Mouse (Mus musculus) intestine, embryonic 14.5 days (tissue): ENCODE measurements around the gene Sgms1. TPM values are rescaled to one million over a fixed set of nuclear protein-coding genes. Genes with fewer than 3 reads are reported as not detected.

Experiments
- ATAC-seq: fragments of 200-750 bp; cut with Nextera tagmentation; replicated peaks from 2 replicates; pipeline ENCODE4 v1.8.0; 2017; ENCODE audit warnings: low read depth, moderate number of reproducible peaks, moderate TSS enrichment, moderate library complexity; ENCODE audit not compliant: low FRiP score, low TSS enrichment
- DNase-seq: peaks from one replicate; pipeline ENCODE4 v3.0.0-alpha.2; 2018; ENCODE audit warnings: low spot score
- H3K27ac ChIP-seq: fragments of 300-500 bp; sonication (generic); 2 replicates; pipeline ENCODE4 v1.5.1; 2014; ENCODE audit warnings: low read depth, mild to moderate bottlenecking, control low read depth
- H3K27me3 ChIP-seq: fragments of 300-500 bp; sonication (generic); replicated peaks from 2 replicates; pipeline ENCODE4 v1.6.1; 2014; ENCODE audit warnings: low read length, control low read depth; ENCODE audit not compliant: control insufficient read depth, insufficient read depth
- H3K36me3 ChIP-seq: fragments of 300-500 bp; sonication (generic); 2 replicates; pipeline ENCODE4 v1.6.1; 2014; ENCODE audit warnings: low read length, control low read depth; ENCODE audit not compliant: control insufficient read depth, insufficient read depth
- H3K4me1 ChIP-seq: fragments of 300-500 bp; sonication (generic); replicated peaks from 2 replicates; pipeline ENCODE4 v1.6.1; 2014; ENCODE audit warnings: low read length, control low read depth, mixed read lengths; ENCODE audit not compliant: control insufficient read depth, insufficient read depth
- H3K4me2 ChIP-seq: fragments of 300-500 bp; sonication (generic); 2 replicates; pipeline ENCODE4 v1.6.1; 2014; ENCODE audit warnings: low read length
- H3K4me3 ChIP-seq: fragments of 300-500 bp; sonication (generic); 2 replicates; pipeline ENCODE4 v1.5.1; 2014; ENCODE audit warnings: low read depth, low read length, control low read depth, mixed read lengths
- H3K9ac ChIP-seq: fragments of 300-500 bp; sonication (generic); 2 replicates; pipeline ENCODE4 v1.6.1; 2014; ENCODE audit warnings: mild to moderate bottlenecking, low read length
- H3K9me3 ChIP-seq: fragments of 300-500 bp; sonication (generic); 2 replicates; pipeline ENCODE4 v1.6.1; 2016; ENCODE audit warnings: low read length, control low read depth; ENCODE audit not compliant: control insufficient read depth
- whole genome bisulfite sequencing: fragments of 180-500 bp; shearing (Covaris S2); extraction: QIAGEN DNeasy Blood & Tissue Kit; methylation state at CpG from one replicate; pipeline ENCODE4 v1.1.7; 2014; 5-methylcytosine and 5-hydroxymethylcytosine counted together
- polyA plus RNA-seq: library from polyadenylated mRNA; unstranded; fragments of >200 nt; fragmentation: Nextera tagmentation; extraction: Ambion mirVana; gene quantifications from 2 replicates; pipeline ENCODE4 v1.2.1, GENCODE M21; 2014

The Sgms1 gene
- polyA plus RNA-seq, 1 experiment from 2014 or later: 37.5 TPM

DNA sequence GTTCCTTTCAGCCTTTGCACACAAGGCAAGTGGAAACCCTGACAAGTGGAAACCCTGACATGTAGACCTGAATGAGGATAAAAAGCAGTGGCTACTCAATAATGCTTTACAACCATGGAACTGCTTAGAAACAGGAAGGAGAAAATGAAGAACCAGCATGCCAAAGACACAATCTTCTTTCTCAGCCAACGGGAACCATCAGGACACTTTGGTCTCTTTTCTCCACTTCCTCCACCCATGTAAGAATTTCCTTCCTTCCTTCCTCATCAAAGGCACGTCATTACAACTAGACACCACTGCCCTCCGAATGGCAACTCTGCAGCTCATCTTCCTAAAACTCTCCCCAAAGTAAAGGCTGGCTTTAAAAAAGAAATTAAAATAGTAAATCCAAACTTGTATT lies 59.3 kb downstream of the Sgms1 start:
- 74% methylated on average over 3 of the region's 3 CpGs for WGBS
- no peak overlapping the region for H3K9ac ChIP-seq
- no peaks in the 10 kb centered on the region for H3K9me3 ChIP-seq
- no peaks in the 10 kb centered on the region for H3K36me3 ChIP-seq
- no peak overlapping the region for H3K4me2 ChIP-seq
- H3K27me3 ChIP-seq: no peaks in the 10 kb centered on the region
- peaks cover 6% of the 10 kb centered on the region; the same call in 1 of the 2 replicates for H3K4me1 ChIP-seq
- no peak overlapping the region for H3K4me3 ChIP-seq
- no peak overlapping the region for H3K27ac ChIP-seq
- DNase-seq (no peak), ATAC-seq (no peak)

DNA sequence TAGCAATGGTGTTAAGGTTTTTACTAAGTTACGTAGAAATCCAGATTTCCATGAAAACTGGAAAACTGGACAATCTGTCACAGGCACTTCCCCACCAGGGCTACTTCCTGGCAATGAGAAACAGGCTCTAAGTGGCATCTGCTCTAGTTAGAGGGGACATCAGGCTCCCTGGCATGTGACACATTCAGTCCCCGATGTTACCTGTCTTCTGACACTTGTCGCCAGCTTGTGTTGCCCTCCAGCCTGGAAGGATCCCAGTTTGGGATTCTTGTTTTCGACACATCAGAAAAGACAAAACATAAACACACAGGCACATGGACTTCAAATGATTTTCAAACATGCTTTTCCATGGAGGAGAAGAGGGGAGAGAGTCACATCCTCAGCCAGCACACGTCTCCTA lies 60.0 kb downstream of the Sgms1 start:
- no peak overlapping the region for H3K4me2 ChIP-seq
- H3K36me3 ChIP-seq: no peaks in the 10 kb centered on the region

DNA sequence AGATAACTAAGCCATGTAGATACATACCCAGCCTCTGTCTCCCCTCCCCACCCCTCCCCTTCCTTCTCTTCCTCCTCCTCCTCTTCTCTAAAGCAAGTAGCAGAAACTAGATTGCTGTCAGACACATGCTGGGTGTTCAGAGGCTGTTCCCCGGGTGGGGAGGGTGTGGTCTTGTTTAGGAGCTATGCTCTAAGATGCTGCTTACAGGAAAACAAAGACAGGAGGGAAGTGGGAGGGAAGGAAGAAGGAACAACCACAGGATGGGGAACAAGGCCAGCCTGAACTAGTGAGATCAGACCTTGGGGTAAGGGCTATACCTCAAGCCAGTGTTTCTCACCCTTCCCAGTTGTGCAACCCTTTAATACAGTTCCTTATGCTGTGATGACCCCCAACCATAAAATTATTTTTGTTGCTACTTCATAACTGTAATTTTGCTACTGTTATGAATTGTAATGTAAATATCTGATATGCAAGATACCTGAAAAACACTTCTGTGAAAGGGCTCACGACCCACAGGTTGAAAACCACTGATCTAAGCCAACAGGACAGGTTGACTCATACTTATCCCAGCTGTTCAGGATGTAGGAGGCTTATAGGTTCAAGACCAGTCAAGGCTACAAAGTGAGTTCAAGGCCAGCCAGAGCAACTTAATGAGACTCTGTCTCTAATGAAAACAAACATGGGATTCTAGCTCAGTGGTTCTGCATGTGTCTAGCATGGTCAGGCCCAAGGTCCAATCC lies 61.3 kb downstream of the Sgms1 start:
- no peak for ATAC-seq
- Histone ChIP-seq H3K36me3 (no peaks in the 10 kb centered on the region), H3K9me3 (no peaks in the 10 kb centered on the region), H3K27ac (no peak overlapping the region), H3K9ac (no peak overlapping the region), H3K27me3 (no peaks in the 10 kb centered on the region), H3K4me2 (no peak overlapping the region), H3K4me1 (peaks cover 6% of the 10 kb centered on the region; the same call in 1 of the 2 replicates), H3K4me3 (no peak overlapping the region)
- no peak for DNase-seq
- WGBS: 47% methylated on average over 2 of the region's 2 CpGs

More for the DNA sequence above, 60.0 kb downstream of the Sgms1 start:
- no peak overlapping the region for H3K4me3 ChIP-seq
- no peak overlapping the region for H3K9ac ChIP-seq
- 87% methylated on average over 5 of the region's 5 CpGs for WGBS
- ATAC-seq: no peak
- peaks cover 6% of the 10 kb centered on the region; the same call in 1 of the 2 replicates for H3K4me1 ChIP-seq
- no peaks in the 10 kb centered on the region for H3K27me3 ChIP-seq
- no peaks in the 10 kb centered on the region for H3K9me3 ChIP-seq
- no peak overlapping the region for H3K27ac ChIP-seq
- no peak for DNase-seq

DNA sequence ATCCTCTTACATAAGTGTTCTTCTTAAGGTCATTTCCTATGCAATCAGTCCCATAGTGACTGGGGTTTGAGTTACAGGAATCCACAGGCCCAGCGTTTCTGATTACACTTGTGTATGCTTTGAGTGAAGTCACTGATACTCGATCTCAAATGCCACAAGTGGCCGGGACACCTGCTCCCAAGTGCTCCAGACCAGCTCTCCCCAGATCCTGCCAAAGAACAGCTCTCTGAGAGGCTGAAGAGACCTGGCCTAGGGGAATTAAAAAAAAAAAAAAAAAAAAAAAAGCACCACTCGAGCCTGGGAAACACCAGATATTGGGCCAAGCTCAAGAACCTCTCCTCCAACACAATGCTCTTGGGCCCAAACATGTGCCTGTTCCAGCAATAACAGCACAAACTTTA lies 62.9 kb downstream of the Sgms1 start:
- ATAC-seq: no peak
- 51% methylated on average over 4 of the region's 4 CpGs for WGBS
- H3K27me3 ChIP-seq: no peaks in the 10 kb centered on the region
- no peak overlapping the region for H3K27ac ChIP-seq
- H3K9me3 ChIP-seq: no peaks in the 10 kb centered on the region
- peaks cover 6% of the 10 kb centered on the region; the same call in 1 of the 2 replicates for H3K4me1 ChIP-seq
- no peak overlapping the region for H3K4me3 ChIP-seq
- no peak overlapping the region for H3K9ac ChIP-seq
- DNase-seq: no peak
- no peaks in the 10 kb centered on the region for H3K36me3 ChIP-seq
- no peak overlapping the region for H3K4me2 ChIP-seq

DNA sequence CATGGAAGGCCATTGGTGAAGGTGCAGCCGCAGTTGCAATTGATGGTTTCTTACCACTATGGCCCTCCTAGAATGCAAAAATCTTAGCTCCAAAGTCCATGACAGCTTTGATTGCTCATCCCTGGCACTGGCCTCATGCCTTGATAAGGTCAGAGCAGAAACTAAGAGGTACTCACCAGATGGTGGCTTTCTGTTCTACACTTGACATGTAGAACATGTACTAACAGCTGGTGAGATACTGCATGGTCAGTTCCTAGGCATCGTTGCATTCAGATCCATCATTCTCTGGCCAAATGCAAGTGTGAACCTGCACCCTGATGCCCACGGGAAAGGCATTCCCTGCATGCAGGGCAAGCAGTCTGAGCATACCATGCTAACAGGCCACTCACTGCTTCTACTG lies 63.4 kb downstream of the Sgms1 start:
- no peaks in the 10 kb centered on the region for H3K9me3 ChIP-seq
- no peak overlapping the region for H3K4me2 ChIP-seq
- no peaks in the 10 kb centered on the region for H3K27me3 ChIP-seq
- WGBS: 85% methylated on average over 3 of the region's 3 CpGs
- H3K27ac ChIP-seq: no peak overlapping the region
- no peaks in the 10 kb centered on the region for H3K36me3 ChIP-seq
- DNase-seq: no peak
- no peak overlapping the region for H3K9ac ChIP-seq
- H3K4me3 ChIP-seq: no peak overlapping the region
- H3K4me1 ChIP-seq: peaks cover 6% of the 10 kb centered on the region; the same call in 1 of the 2 replicates
- no peak for ATAC-seq

DNA sequence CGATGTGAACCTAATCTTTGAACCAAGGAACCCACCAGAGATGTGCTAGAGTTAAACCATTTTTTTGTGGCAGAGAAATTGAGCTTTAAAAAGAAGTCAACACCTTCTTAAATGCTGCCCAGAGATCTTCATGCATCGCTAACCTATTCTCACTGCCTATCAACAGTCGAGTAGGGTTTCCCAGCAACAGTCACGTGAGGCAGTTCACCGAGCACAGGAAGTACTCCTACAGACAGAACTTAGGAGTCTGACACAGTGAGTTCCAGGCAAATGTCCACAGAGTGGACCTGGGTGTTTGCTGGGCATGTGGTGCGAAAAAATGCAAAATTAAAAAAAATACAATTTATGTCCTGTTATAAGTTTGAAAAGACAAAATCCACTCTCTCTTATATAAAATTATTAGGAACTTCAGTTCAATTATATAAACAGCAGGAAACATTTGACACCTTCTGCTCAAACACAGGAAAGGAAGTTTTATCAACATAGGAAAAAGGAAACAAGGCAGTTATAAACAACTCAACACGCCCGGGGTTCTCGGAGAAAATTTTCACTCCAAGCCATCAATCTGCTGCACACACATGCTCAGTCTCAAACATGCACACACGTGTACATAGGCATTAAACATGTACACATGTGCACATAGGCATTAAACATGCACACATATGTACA lies 64.3 kb downstream of the Sgms1 start:
- Histone ChIP-seq H3K4me3 (no peak overlapping the region), H3K9ac (no peak overlapping the region), H3K4me1 (peaks cover 6% of the 10 kb centered on the region; the same call in 1 of the 2 replicates), H3K27me3 (no peaks in the 10 kb centered on the region), H3K9me3 (no peaks in the 10 kb centered on the region), H3K36me3 (no peaks in the 10 kb centered on the region), H3K27ac (no peak overlapping the region), H3K4me2 (no peak overlapping the region)
- ATAC-seq: no peak
- no peak for DNase-seq
- WGBS: 45% methylated on average over 10 of the region's 10 CpGs

DNA sequence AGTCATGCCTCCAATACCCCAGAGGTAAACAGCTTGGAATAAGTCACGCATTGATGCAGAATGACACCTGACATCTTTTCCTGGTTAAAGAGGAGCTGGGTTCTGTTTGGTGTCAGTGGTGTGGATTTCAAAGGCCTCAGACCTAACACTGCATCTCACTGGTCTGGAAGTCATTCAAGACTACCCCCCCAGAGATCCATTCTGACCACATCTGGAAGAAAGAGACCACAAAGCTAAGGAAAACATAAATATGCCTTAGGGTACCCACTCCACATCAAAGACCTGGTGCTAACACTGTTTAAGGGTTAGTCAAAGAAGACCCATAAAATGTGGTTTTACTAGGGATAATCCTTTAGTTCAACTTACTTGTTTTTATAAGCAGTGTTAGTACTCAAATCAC lies 65.0 kb downstream of the Sgms1 start:
- ATAC-seq (no peak), DNase-seq (no peak)
- Histone ChIP-seq H3K27me3 (no peaks in the 10 kb centered on the region), H3K9ac (no peak overlapping the region), H3K9me3 (no peaks in the 10 kb centered on the region), H3K27ac (no peak overlapping the region), H3K4me3 (no peak overlapping the region), H3K4me1 (peaks cover 6% of the 10 kb centered on the region; the same call in 1 of the 2 replicates), H3K4me2 (no peak overlapping the region), H3K36me3 (no peaks in the 10 kb centered on the region)
- 94% methylated on average over 1 of the region's 1 CpGs for WGBS

DNA sequence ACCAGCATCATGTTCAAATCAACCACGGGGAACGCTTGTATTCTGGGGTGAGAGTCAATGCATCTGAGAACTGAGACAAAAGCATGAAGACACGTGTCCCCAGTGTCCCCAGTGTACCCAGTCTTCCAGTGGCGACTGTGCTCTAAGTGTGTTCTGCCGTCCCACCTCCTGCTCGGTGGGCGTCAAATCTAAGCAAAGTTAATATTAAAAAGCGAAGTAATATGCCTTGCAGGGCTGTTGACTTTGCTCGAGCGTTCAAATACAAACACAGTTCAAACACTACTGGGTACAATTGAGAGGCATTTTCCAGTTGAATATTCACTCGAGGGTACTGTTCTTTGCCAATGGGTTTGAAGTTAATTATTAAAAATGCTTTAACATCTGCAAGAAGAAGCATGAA lies 66.4 kb downstream of the Sgms1 start:
- no peaks in the 10 kb centered on the region for H3K36me3 ChIP-seq
- no peaks in the 10 kb centered on the region for H3K27me3 ChIP-seq
- ATAC-seq: no peak
- H3K4me2 ChIP-seq: peak overlapping the region; percentile 30
- no peaks in the 10 kb centered on the region for H3K9me3 ChIP-seq
- H3K9ac ChIP-seq: no peak overlapping the region
- H3K27ac ChIP-seq: peak overlapping the region; percentile 40; the same call in 1 of the 2 replicates
- no peak for DNase-seq
- H3K4me1 ChIP-seq: peaks cover 6% of the 10 kb centered on the region; the same call in 1 of the 2 replicates
- H3K4me3 ChIP-seq: 0 out of 2 replicates have a peak overlapping the region, but pooled peaks have one; percentile 10
- WGBS: 58% methylated on average over 11 of the region's 11 CpGs
